In the genomic region with DNA sequence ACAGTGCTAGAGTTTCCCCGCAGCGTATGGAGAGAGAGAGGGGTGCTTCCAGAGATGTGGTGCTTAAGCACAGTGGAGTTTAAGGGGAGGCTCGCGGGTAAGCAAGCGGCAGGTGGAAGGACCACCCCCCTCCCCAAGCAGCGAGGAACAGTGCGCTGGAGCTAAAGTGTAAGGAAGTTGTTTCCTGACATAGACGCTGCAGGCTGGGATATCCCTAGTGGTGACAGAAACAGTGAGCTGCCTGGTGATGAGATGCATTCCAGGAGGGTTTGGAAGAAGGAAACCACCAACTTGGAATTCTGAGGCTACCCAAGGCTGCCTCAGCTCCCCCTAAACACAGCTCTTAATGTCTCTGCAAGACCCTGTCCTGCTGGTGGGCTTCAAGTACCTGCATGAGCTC, we compare ENCODE assay signal across 9 mouse cellular contexts. TPM values are rescaled to one million over a fixed set of nuclear protein-coding genes. Genes with fewer than 3 reads are reported as not detected.
A peak's percentile ranks its signal among the peaks of the same experiment; 100 is the strongest.
DNase-seq lines count a peak whose midpoint lies in the region; ATAC-seq and TF ChIP-seq lines count a peak whose summit lies in the region.
"Had no signal": no experiment of that assay in that cellular context is flagged by ENCODE, and none has a peak within 500 bp of the region (broad histone marks: within the 10 kb centered on the region; RNA-seq: fewer than 3 reads in every experiment).

No protein-coding gene starts in this region.

- no peak for TF ChIP-seq CTCF in lung, postnatal 0 days (IDR thresholded peaks at IDR 0.05)

- peak overlapping the region; percentile 33; the same call in 1 of the 2 replicates for H3K4me2 ChIP-seq in lung, postnatal 0 days (replicated peaks; ENCODE audit: low read depth, low read length)
- H3K4me2 ChIP-seq in forebrain, embryonic 16.5 days (ENCODE audit: low read length) = peak overlapping the region; percentile 49
- peak overlapping the region; percentile 54 for H3K4me2 ChIP-seq in liver, embryonic 12.5 days
- peak overlapping the region; percentile 46 for H3K4me2 ChIP-seq in stomach, embryonic 15.5 days

- H3K27ac ChIP-seq in lung, postnatal 0 days (ENCODE audit: low read length) = no peak overlapping the region
- H3K27ac ChIP-seq in forebrain, embryonic 16.5 days (ENCODE audit: low read length) = peak overlapping the region; percentile 86
- H3K27ac ChIP-seq in liver, embryonic 12.5 days = no peak overlapping the region
- no peak overlapping the region for H3K27ac ChIP-seq in stomach, embryonic 15.5 days

- no peak for ATAC-seq in lung, postnatal 0 days
- ATAC-seq in forebrain, embryonic 16.5 days = peak; percentile 16
- no peak for ATAC-seq in liver, embryonic 12.5 days
- ATAC-seq in stomach, embryonic 15.5 days (ENCODE audit: insufficient read depth, low FRiP score, low read depth) = no peak

- 1% methylated on average over 8 of the region's 8 CpGs for WGBS in lung, postnatal 0 days
- WGBS in forebrain, embryonic 16.5 days = 1% methylated on average over 8 of the region's 8 CpGs
- WGBS in liver, embryonic 12.5 days (ENCODE audit: insufficient replicate concordance) = 6% methylated on average over 8 of the region's 8 CpGs
- WGBS in stomach, embryonic 15.5 days = 2% methylated on average over 8 of the region's 8 CpGs

- no peaks in the 10 kb centered on the region for H3K9me3 ChIP-seq in lung, postnatal 0 days (ENCODE audit: low read length)
- H3K9me3 ChIP-seq in forebrain, embryonic 16.5 days (ENCODE audit: control insufficient read depth, low read length) = no peaks in the 10 kb centered on the region
- H3K9me3 ChIP-seq in liver, embryonic 12.5 days (replicated peaks) = peaks cover 3% of the 10 kb centered on the region; the same call in 1 of the 2 replicates
- no peaks in the 10 kb centered on the region for H3K9me3 ChIP-seq in stomach, embryonic 15.5 days

- TF ChIP-seq EP300 in lung, postnatal 0 days (IDR thresholded peaks at IDR 0.05) = no peak

- no peaks in the 10 kb centered on the region for H3K4me1 ChIP-seq in lung, postnatal 0 days (ENCODE audit: insufficient read depth, low read depth, low read length)
- H3K4me1 ChIP-seq in forebrain, embryonic 16.5 days (replicated peaks; ENCODE audit: control insufficient read depth, insufficient read depth, low read length) = peaks cover 38% of the 10 kb centered on the region
- peaks cover 13% of the 10 kb centered on the region for H3K4me1 ChIP-seq in liver, embryonic 12.5 days
- 0 out of 2 replicates have a peak, but pooled peaks cover 6% of the 10 kb centered on the region for H3K4me1 ChIP-seq in stomach, embryonic 15.5 days

- H3K4me3 ChIP-seq in lung, postnatal 0 days (ENCODE audit: low read depth, low read length) = no peak overlapping the region
- peak overlapping the region; percentile 20 for H3K4me3 ChIP-seq in forebrain, embryonic 16.5 days (replicated peaks; ENCODE audit: low read length)
- peak overlapping the region; percentile 32 for H3K4me3 ChIP-seq in liver, embryonic 12.5 days
- H3K4me3 ChIP-seq in stomach, embryonic 15.5 days (replicated peaks) = no peak overlapping the region; the same call in 1 of the 2 replicates

- DNase-seq in lung, postnatal 0 days (ENCODE audit: low spot score) = no peak
- no peak for DNase-seq in lung, postnatal 10 days
- no peak for DNase-seq in adrenal gland, postnatal 25 days
- DNase-seq in kidney, postnatal 25 days = no peak
- DNase-seq in kidney, adult 11 months = no peak

- peaks cover 6% of the 10 kb centered on the region; the same call in 1 of the 2 replicates for H3K27me3 ChIP-seq in lung, postnatal 0 days (replicated peaks; ENCODE audit: insufficient read depth, low read length)
- H3K27me3 ChIP-seq in forebrain, embryonic 16.5 days (replicated peaks; ENCODE audit: control insufficient read depth, insufficient read depth, low read length) = peaks cover 2% of the 10 kb centered on the region; the same call in 1 of the 2 replicates
- peaks cover 60% of the 10 kb centered on the region for H3K27me3 ChIP-seq in liver, embryonic 12.5 days (replicated peaks)
- peaks cover 17% of the 10 kb centered on the region for H3K27me3 ChIP-seq in stomach, embryonic 15.5 days (replicated peaks)

- no peaks in the 10 kb centered on the region for H3K36me3 ChIP-seq in lung, postnatal 0 days (ENCODE audit: insufficient read depth, low read length)
- no peaks in the 10 kb centered on the region for H3K36me3 ChIP-seq in forebrain, embryonic 16.5 days (ENCODE audit: control insufficient read depth, insufficient read depth)
- no peaks in the 10 kb centered on the region for H3K36me3 ChIP-seq in liver, embryonic 12.5 days
- H3K36me3 ChIP-seq in stomach, embryonic 15.5 days = no peaks in the 10 kb centered on the region

- no peak overlapping the region for H3K9ac ChIP-seq in lung, postnatal 0 days (replicated peaks; ENCODE audit: low read depth)
- H3K9ac ChIP-seq in forebrain, embryonic 16.5 days (replicated peaks; ENCODE audit: low read depth, low read length) = peak overlapping the region; percentile 26
- no peak overlapping the region for H3K9ac ChIP-seq in liver, embryonic 12.5 days
- H3K9ac ChIP-seq in stomach, embryonic 15.5 days = no peak overlapping the region

RNA-seq across cellular contexts. Expression of gene Arhgap40, which starts 43.2 kb away (rescaled TPM):
- polyA plus RNA-seq in lung, postnatal 0 days (2015; fragmentation: Nextera tagmentation; extraction: Ambion mirVana) = 0.18 and 0.40 TPM in 2 replicates
- 0.94 TPM in 1 of 2 replicates, not detected in the other for polyA plus RNA-seq in forebrain, embryonic 16.5 days (2015; fragmentation: Nextera tagmentation; extraction: Ambion mirVana)
- polyA plus RNA-seq in liver, embryonic 12.5 days (2016; fragmentation: Nextera tagmentation; extraction: Ambion mirVana) = not detected in 2 replicates
- polyA plus RNA-seq in stomach, embryonic 15.5 days (2015; fragmentation: Nextera tagmentation; extraction: Ambion mirVana) = 1.9 and 2.9 TPM in 2 replicates
- not detected in 2 replicates for total RNA-seq in adrenal gland, postnatal 25 days (2021)
- total RNA-seq: gastrocnemius, adult 18-20 months had no signal

RNA-seq across cellular contexts. Expression of gene Adig, which starts 53.4 kb away (rescaled TPM):
- 0.45 and 0.62 TPM in 2 replicates for polyA plus RNA-seq in lung, postnatal 0 days (2015; fragmentation: Nextera tagmentation; extraction: Ambion mirVana)
- polyA plus RNA-seq in forebrain, embryonic 16.5 days (2015; fragmentation: Nextera tagmentation; extraction: Ambion mirVana) = not detected in 2 replicates
- not detected in 2 replicates for polyA plus RNA-seq in liver, embryonic 12.5 days (2016; fragmentation: Nextera tagmentation; extraction: Ambion mirVana)
- 0.77 and 1.1 TPM in 2 replicates for polyA plus RNA-seq in stomach, embryonic 15.5 days (2015; fragmentation: Nextera tagmentation; extraction: Ambion mirVana)
- 43.7 and 44.2 TPM in 2 replicates for total RNA-seq in adrenal gland, postnatal 25 days (2021)

RNA-seq across cellular contexts. Expression of gene Slc32a1, which starts 54.8 kb away (rescaled TPM):
- not detected in 2 replicates for polyA plus RNA-seq in lung, postnatal 0 days (2015; fragmentation: Nextera tagmentation; extraction: Ambion mirVana)
- polyA plus RNA-seq in forebrain, embryonic 16.5 days (2015; fragmentation: Nextera tagmentation; extraction: Ambion mirVana) = 5.9 and 7.7 TPM in 2 replicates
- not detected in 2 replicates for polyA plus RNA-seq in liver, embryonic 12.5 days (2016; fragmentation: Nextera tagmentation; extraction: Ambion mirVana)
- polyA plus RNA-seq in stomach, embryonic 15.5 days (2015; fragmentation: Nextera tagmentation; extraction: Ambion mirVana) = not detected in 2 replicates
- not detected in 2 replicates for total RNA-seq in adrenal gland, postnatal 25 days (2021)
- total RNA-seq: gastrocnemius, adult 18-20 months had no signal

Comparison
In these comparisons a context has a peak if more than half of its experiments do, and no peak if none do; other contexts are left out.
1. H3K4me3 ChIP-seq: peak in forebrain, embryonic 16.5 days (single experiment) and liver, embryonic 12.5 days (single experiment); none in lung, postnatal 0 days (single experiment) and stomach, embryonic 15.5 days (single experiment).
2. Peak in every context shown above with its lines, with median percentiles within 50 percentile points of each other: H3K4me2 ChIP-seq.